Mouse (Mus musculus) spleen, adult 18-20 months (tissue): ENCODE measurements around the gene Haus6.

Experiments
- DNase-seq, 2 experiments: peaks; one replicate each; pipeline ENCODE4 v3.0.0; 2022; ENCODE audit warnings: mixed read lengths in 2 of 2

The Haus6 gene

GRCm38 (mm10) chr4:86574939-86575282 lies 36.9 kb downstream of the Haus6 start:
- DNase-seq, result no peak

GRCm38 (mm10) chr4:86561061-86561460 lies 50.8 kb downstream of the Haus6 start:
- DNase-seq, result no peak

- no peak for DNase-seq
Observed at GRCm38 (mm10) chr4:86559006-86559405, 52.8 kb downstream of the Haus6 start.

GRCm38 (mm10) chr4:86558228-86558627 lies 53.6 kb downstream of the Haus6 start, which contains the start of gene Saxo1:
Gene Saxo1 (minus strand): TSS chr4:86558328.
- no peak for DNase-seq

GRCm38 (mm10) chr4:86557371-86557770 lies 54.5 kb downstream of the Haus6 start:
- no peak for DNase-seq

GRCm38 (mm10) chr4:86555035-86555707 lies 56.7 kb downstream of the Haus6 start:
- DNase-seq, result no peak

GRCm38 (mm10) chr4:86548332-86548731 lies 63.5 kb downstream of the Haus6 start:
- DNase-seq, result no peak

- DNase-seq, result no peak
Observed at GRCm38 (mm10) chr4:86545615-86546014, 66.2 kb downstream of the Haus6 start.

GRCm38 (mm10) chr4:86543999-86544398 lies 67.9 kb downstream of the Haus6 start:
- DNase-seq, result no peak

GRCm38 (mm10) chr4:86541573-86541972 lies 70.3 kb downstream of the Haus6 start:
- DNase-seq, result no peak

- no peak for DNase-seq
Observed at GRCm38 (mm10) chr4:86538936-86539335, 72.9 kb downstream of the Haus6 start.

- DNase-seq, result peak in 1 of 2 experiments; percentile 50
Observed at GRCm38 (mm10) chr4:86537972-86538371, 73.9 kb downstream of the Haus6 start.

GRCm38 (mm10) chr4:86534091-86534481 lies 77.8 kb downstream of the Haus6 start:
- no peak for DNase-seq

- DNase-seq, result no peak
Observed at GRCm38 (mm10) chr4:86533406-86534090, 78.3 kb downstream of the Haus6 start.

GRCm38 (mm10) chr4:86529161-86529560 lies 82.7 kb downstream of the Haus6 start:
- no peak for DNase-seq
